Mouse (Mus musculus) brain, embryonic 14.5 days (tissue): ENCODE data around the gene Wipi2. TPM values are rescaled to one million over a fixed set of nuclear protein-coding genes. Genes with fewer than 3 reads are reported as not detected.

Source experiments
- DNase-seq: peaks from one replicate; pipeline ENCODE4 v3.0.0-alpha.2; 2011; ENCODE audit warnings: low read depth
- CTCF ChIP-seq: fragments of 200-500 bp; IDR thresholded peaks from 2 replicates; pipeline ENCODE4 v1.5.1; 2012; ENCODE audit warnings: inconsistent platforms, mild to moderate bottlenecking, moderate library complexity, borderline replicate concordance; ENCODE audit not compliant: insufficient read depth, insufficient read length; ENCODE audit errors: extremely low read depth
- POLR2A ChIP-seq: fragments of 200-500 bp; IDR thresholded peaks from 2 replicates; pipeline ENCODE4 v1.6.1; 2012; ENCODE audit warnings: mild to moderate bottlenecking, inconsistent platforms, borderline replicate concordance; ENCODE audit not compliant: poor library complexity, insufficient read depth, insufficient read length, severe bottlenecking; ENCODE audit errors: extremely low read depth
- polyA plus RNA-seq: library from polyadenylated mRNA; depleted of rRNA; stranded (reverse); fragments of >200 nt; gene quantifications from 2 replicates; pipeline ENCODE4 v1.2.3, GENCODE M21; 2012; rRNA removed

Wipi2 gene
- polyA plus RNA-seq, result 51.5 and 51.7 TPM in 2 replicates

DNA sequence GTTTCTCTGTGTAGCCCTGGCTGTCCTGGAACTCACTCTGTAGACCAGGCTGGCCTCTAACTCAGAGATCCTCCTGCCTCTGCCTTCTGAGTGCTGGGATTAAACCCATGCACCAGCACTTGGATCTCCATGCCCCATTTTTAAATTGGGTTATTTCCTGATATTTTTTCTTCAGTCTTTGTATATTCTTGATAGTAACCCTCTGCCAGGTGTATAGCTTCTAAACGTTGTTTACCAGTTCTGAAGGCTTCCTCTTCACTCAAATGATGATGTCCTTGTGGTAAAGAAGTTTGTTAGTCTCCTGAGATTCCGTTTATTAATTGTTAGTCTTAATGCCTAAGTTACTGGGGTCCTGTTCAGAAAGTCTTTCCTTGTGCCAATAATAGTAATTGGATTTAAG, at the start of gene Wipi2:
Wipi2 (plus strand) TSS at position 301 of the 400 bp plus-strand sequence.
- TF ChIP-seq CTCF (no peak), POLR2A (no peak)
- DNase-seq, result no peak

DNA sequence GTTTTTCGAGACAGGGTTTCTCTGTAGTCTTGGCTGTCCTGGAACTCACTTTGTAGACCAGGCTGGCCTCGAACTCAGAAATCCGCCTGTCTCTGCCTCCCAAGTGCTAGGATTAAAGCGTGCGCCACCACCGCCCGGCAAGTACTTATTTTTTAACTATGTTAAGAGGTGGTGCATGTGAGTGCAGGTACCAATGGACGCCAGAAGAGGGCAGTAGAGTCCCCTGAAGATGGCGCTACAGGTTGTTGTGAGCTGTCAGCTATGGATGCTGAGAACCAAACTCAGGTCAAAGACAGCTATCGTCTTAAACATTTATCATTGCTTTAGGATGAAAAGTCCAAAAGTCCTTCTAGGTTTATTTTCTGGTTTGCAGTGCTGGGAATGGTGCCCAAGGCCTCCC, 49.3 kb upstream of the Wipi2 start:
- TF ChIP-seq CTCF (peak; percentile 15; the same call in 1 of the 2 replicates), POLR2A (no peak)

GRCm38 (mm10) chr5:142581517-142581916, 46.0 kb upstream of the Wipi2 start:
- DNase-seq, result peak; percentile 87
- TF ChIP-seq CTCF, result peak; percentile 95
- no peak for TF ChIP-seq POLR2A

More for the DNA sequence above, 49.3 kb upstream of the Wipi2 start:
- DNase-seq, result no peak

DNA sequence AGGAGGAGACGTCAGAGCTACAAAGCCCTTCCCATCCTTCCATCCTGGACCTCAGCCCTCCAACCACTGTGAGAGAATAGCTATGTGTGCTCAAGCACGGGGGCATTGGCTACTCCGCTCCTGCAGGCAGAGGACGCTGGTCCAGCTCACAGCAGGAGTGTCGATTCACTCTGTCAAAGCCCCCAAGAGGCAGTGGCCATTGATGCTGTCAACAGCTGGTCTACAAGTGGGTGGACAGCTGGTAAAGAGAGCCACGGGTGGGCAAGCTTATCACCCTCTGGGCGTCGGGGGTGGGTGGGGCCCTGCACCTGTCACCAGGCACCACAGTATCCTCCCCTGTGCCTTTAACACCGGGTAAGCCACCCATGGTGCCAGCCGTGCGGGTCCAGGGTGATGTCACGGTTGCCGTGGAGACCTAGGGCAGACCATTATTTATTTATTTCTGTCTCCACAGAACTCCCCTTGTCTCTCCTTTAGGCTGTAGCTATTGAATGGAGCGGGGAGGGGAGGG, 43.8 kb upstream of the Wipi2 start:
- TF ChIP-seq CTCF, result no peak
- no peak for TF ChIP-seq POLR2A

GRCm38 (mm10) chr5:142590953-142591616, 36.4 kb upstream of the Wipi2 start:
- TF ChIP-seq CTCF (no peak), POLR2A (no peak)
- DNase-seq, result peak; percentile 84

More for the DNA sequence above, 43.8 kb upstream of the Wipi2 start:
- peak; percentile 96 for DNase-seq

DNA sequence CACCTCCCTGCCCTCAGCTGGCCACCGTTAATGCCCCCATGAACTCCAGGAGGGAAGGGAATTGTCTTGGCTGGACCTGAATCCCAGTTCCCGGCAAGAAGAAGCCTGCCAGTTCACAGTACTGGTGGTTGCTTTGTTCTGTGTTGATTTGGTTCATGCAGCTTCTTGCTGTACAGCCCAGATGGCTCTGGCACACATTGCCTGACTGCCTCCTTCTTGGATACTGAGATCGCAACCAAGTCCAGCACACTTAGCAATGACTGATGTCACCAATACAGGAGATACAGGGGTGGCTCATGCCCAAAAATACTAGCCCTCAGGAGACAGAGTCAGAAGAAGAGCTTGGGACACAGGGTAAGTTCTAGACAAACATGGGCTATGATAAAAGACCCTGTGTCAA, 31.8 kb upstream of the Wipi2 start:
- DNase-seq, result peak; percentile 85
- TF ChIP-seq POLR2A (no peak), CTCF (no peak)

GRCm38 (mm10) chr5:142596723-142597122, 30.8 kb upstream of the Wipi2 start:
- TF ChIP-seq CTCF (no peak), POLR2A (no peak)
- no peak for DNase-seq

GRCm38 (mm10) chr5:142597648-142598390, 29.7 kb upstream of the Wipi2 start:
- no peak for TF ChIP-seq POLR2A
- no peak for TF ChIP-seq CTCF

DNA sequence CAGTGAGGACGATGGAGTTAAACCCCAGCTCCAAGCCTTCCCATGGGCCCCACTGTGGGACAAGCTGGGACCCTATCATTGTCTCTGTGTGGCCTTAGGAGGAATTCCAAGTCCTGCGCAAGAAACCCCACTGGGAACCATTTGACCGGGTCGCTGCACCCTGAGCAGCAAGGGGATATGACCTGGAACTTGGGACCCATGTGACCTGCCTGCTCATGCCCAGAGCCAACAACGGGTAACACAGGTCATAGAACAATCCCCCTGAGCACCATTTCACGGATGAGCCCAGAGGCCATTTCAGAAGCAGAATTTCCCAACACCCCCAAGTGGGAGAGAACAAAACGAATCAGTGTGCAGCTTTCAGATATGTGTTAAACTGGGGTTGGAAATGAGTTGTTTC, 23.1 kb upstream of the Wipi2 start:
- no peak for TF ChIP-seq POLR2A
- TF ChIP-seq CTCF, result no peak
- DNase-seq, result no peak

More at GRCm38 (mm10) chr5:142597648-142598390, 29.7 kb upstream of the Wipi2 start:
- DNase-seq, result no peak

DNA sequence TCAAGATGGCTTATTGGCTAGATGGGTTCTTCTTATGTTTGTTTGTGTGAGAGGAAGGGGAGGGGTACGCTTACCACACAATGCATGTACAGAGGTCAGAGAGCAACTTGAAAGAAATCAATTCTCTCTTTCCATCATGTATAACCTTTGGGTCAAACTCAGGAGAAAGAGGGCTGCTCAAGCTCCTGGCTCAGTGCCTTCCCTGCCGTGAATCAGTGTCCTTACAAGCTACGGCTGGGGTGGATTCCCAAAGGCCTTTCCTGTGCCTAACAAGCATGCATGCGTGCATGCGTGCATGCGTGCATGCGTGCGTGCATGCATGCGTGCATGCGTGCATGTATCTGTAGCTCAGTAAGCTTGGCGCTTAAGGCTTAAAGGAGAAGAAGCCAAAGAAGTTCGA, 22.2 kb upstream of the Wipi2 start:
- TF ChIP-seq POLR2A, result no peak
- no peak for TF ChIP-seq CTCF
- no peak for DNase-seq

- DNase-seq, result peak; percentile 89
- peak; percentile 22; the same call in 1 of the 2 replicates for TF ChIP-seq POLR2A
- no peak for TF ChIP-seq CTCF
Observed at GRCm38 (mm10) chr5:142608259-142608988, 19.1 kb upstream of the Wipi2 start, which contains the start of gene Mmd2. Mmd2 (minus strand) TSS chr5:142608800.
